Mouse (Mus musculus) hindbrain, embryonic 16.5 days (tissue): ENCODE measurements around the gene Gfod1. TPM values are rescaled to one million over a fixed set of nuclear protein-coding genes. Genes with fewer than 3 reads are reported as not detected.

Experiments used
- ATAC-seq: fragments of 200-750 bp; cut with Nextera tagmentation; 2 replicates; pipeline ENCODE4 v1.8.0; 2017; ENCODE audit warnings: moderate TSS enrichment, moderate library complexity
- H3K27ac ChIP-seq: fragments of 300-500 bp; sonication (generic); 2 replicates; pipeline ENCODE4 v1.5.1; 2014; ENCODE audit warnings: low read depth, mild to moderate bottlenecking, control low read depth, low read length, moderate library complexity
- H3K27me3 ChIP-seq: fragments of 300-500 bp; sonication (generic); replicated peaks from 2 replicates; pipeline ENCODE4 v1.6.1; 2014; ENCODE audit warnings: low read length; ENCODE audit not compliant: control insufficient read depth, insufficient read depth
- H3K36me3 ChIP-seq: fragments of 300-500 bp; sonication (generic); 2 replicates; pipeline ENCODE4 v1.6.1; 2014; ENCODE audit warnings: mild to moderate bottlenecking, low read length, moderate library complexity, mixed read lengths; ENCODE audit not compliant: control insufficient read depth, insufficient read depth
- H3K4me1 ChIP-seq: fragments of 300-500 bp; sonication (generic); 2 replicates; pipeline ENCODE4 v1.6.1; 2014; ENCODE audit warnings: low read depth, low read length; ENCODE audit not compliant: control insufficient read depth, insufficient read depth
- H3K4me2 ChIP-seq: fragments of 300-500 bp; sonication (generic); 2 replicates; pipeline ENCODE4 v1.6.1; 2014; ENCODE audit warnings: mild to moderate bottlenecking, low read length, control low read depth, moderate library complexity
- H3K4me3 ChIP-seq: fragments of 300-500 bp; sonication (generic); 2 replicates; pipeline ENCODE4 v1.5.1; 2014; ENCODE audit warnings: mild to moderate bottlenecking, low read length, control low read depth, moderate library complexity
- H3K9ac ChIP-seq: fragments of 300-500 bp; sonication (generic); 2 replicates; pipeline ENCODE4 v1.6.1; 2014; ENCODE audit warnings: low read depth, mild to moderate bottlenecking, control low read depth, low read length, moderate library complexity
- H3K9me3 ChIP-seq: fragments of 300-500 bp; sonication (generic); 2 replicates; pipeline ENCODE4 v1.6.1; 2014; ENCODE audit warnings: mild to moderate bottlenecking, low read length, moderate library complexity; ENCODE audit not compliant: control insufficient read depth
- WGBS: fragments of 180-500 bp; shearing (Covaris S2); extraction: QIAGEN DNeasy Blood & Tissue Kit; methylation state at CpG from one replicate; pipeline ENCODE4 v1.1.7; 2014; 5-methylcytosine and 5-hydroxymethylcytosine counted together
- polyA plus RNA-seq: library from polyadenylated mRNA; unstranded; fragments of >200 nt; fragmentation: Nextera tagmentation; extraction: Ambion mirVana; gene quantifications from 2 replicates; pipeline ENCODE4 v1.2.1, GENCODE M21; 2015

The Gfod1 gene
- polyA plus RNA-seq, 1 experiment from 2014 or later, result 2.4 TPM

- peak; percentile 44; the same call in 1 of the 2 replicates for ATAC-seq
- Histone ChIP-seq H3K9ac (no peak overlapping the region), H3K36me3 (no peaks in the 10 kb centered on the region), H3K4me2 (no peak overlapping the region), H3K9me3 (no peaks in the 10 kb centered on the region), H3K27ac (no peak overlapping the region), H3K4me1 (no peaks in the 10 kb centered on the region), H3K27me3 (no peaks in the 10 kb centered on the region), H3K4me3 (no peak overlapping the region)
- WGBS, result 78% methylated on average over 22 of the region's 22 CpGs
Observed at GRCm38 (mm10) chr13:43200473-43200872, 103.5 kb downstream of the Gfod1 start.

GRCm38 (mm10) chr13:43199749-43200148 is 104.2 kb downstream of the Gfod1 start:
- no peak for ATAC-seq
- Histone ChIP-seq H3K9me3 (no peaks in the 10 kb centered on the region), H3K36me3 (no peaks in the 10 kb centered on the region), H3K4me3 (no peak overlapping the region), H3K4me2 (no peak overlapping the region), H3K27me3 (no peaks in the 10 kb centered on the region), H3K27ac (no peak overlapping the region), H3K4me1 (no peaks in the 10 kb centered on the region), H3K9ac (no peak overlapping the region)
- WGBS, result 72% methylated on average over 5 of the region's 5 CpGs

- no peaks in the 10 kb centered on the region for H3K27me3 ChIP-seq
- H3K27ac ChIP-seq, result no peak overlapping the region
- no peaks in the 10 kb centered on the region for H3K9me3 ChIP-seq
- WGBS, result 90% methylated on average over 7 of the region's 7 CpGs
- no peaks in the 10 kb centered on the region for H3K4me1 ChIP-seq
- no peaks in the 10 kb centered on the region for H3K36me3 ChIP-seq
- no peak for ATAC-seq
- H3K4me3 ChIP-seq, result no peak overlapping the region
- H3K4me2 ChIP-seq, result no peak overlapping the region
- H3K9ac ChIP-seq, result no peak overlapping the region
Observed at GRCm38 (mm10) chr13:43199282-43199681, 104.7 kb downstream of the Gfod1 start.

- no peak overlapping the region for H3K4me3 ChIP-seq
- 64% methylated on average over 6 of the region's 6 CpGs for WGBS
- no peak overlapping the region for H3K4me2 ChIP-seq
- no peak for ATAC-seq
- H3K9me3 ChIP-seq, result no peaks in the 10 kb centered on the region
- no peak overlapping the region for H3K27ac ChIP-seq
- no peaks in the 10 kb centered on the region for H3K27me3 ChIP-seq
- H3K9ac ChIP-seq, result no peak overlapping the region
- no peaks in the 10 kb centered on the region for H3K36me3 ChIP-seq
- no peaks in the 10 kb centered on the region for H3K4me1 ChIP-seq
Observed at GRCm38 (mm10) chr13:43197187-43197586, 106.8 kb downstream of the Gfod1 start.

DNA sequence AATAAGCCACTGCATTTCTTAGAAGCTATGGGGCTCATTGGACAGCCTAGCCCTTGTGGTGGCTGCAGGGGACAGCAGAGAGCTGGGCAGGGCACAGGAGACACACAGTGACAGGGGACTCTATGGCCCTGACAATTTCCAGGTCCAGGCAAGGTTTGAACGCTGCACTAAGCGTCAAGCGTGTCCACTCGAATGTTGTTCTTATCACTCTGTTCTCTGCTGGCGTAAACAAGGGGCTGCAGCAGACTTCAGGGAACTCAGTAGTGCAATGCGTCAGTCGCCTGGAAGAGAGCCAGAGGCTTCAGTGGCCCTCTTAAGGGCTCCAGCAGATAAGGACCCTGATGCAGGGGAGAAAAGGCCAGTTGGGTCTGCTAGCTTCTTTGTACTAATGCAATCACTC is 108.0 kb downstream of the Gfod1 start:
- Histone ChIP-seq H3K27me3 (no peaks in the 10 kb centered on the region), H3K4me1 (no peaks in the 10 kb centered on the region), H3K4me2 (no peak overlapping the region), H3K4me3 (no peak overlapping the region), H3K27ac (no peak overlapping the region), H3K9me3 (no peaks in the 10 kb centered on the region), H3K36me3 (no peaks in the 10 kb centered on the region), H3K9ac (no peak overlapping the region)
- WGBS, result 63% methylated on average over 7 of the region's 7 CpGs
- no peak for ATAC-seq

DNA sequence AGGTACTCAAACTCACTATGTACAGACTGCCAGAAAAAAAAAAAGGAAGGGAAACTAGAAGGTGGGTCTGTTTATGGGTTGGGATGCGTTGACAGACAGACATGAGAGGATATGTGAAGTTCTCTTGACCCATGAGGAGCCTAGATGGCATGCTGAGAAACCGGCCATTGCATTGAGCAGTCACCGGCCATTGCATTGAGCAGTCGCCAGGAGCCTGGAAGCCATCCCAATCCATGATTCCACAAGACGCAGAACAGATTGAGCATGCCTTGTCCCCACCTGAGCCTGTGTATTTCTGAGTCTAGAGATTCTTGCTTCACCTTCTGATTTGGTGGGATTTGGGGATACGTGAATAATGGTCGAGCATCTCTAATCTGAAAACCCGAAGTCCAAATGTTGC is 110.0 kb downstream of the Gfod1 start:
- H3K4me3 ChIP-seq, result no peak overlapping the region
- 92% methylated on average over 8 of the region's 8 CpGs for WGBS
- no peak for ATAC-seq
- no peaks in the 10 kb centered on the region for H3K9me3 ChIP-seq
- no peak overlapping the region for H3K27ac ChIP-seq
- no peaks in the 10 kb centered on the region for H3K4me1 ChIP-seq
- no peaks in the 10 kb centered on the region for H3K27me3 ChIP-seq
- no peak overlapping the region for H3K9ac ChIP-seq
- no peaks in the 10 kb centered on the region for H3K36me3 ChIP-seq
- no peak overlapping the region for H3K4me2 ChIP-seq

DNA sequence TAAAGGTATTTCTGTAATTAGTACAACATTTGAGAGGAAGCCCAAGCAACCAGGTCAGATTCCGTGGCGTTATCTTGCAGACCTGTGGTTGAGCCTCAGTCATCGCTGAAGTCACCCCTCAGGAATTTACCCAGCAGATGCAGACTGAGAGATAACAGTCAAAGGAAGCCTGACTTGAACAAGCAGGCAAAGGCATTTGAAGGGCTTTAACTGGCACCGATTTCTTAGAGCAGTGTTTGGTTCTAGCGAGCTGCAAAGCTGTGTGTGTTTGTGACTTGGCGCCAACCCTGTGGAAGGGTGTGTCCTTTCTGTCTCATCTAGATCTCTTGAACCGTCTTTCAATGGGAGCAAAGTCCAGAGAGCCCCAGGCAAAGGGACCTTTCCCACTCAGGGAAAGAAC is 110.7 kb downstream of the Gfod1 start:
- WGBS, result 65% methylated on average over 7 of the region's 7 CpGs
- no peak overlapping the region for H3K4me2 ChIP-seq
- H3K27ac ChIP-seq, result no peak overlapping the region
- no peaks in the 10 kb centered on the region for H3K4me1 ChIP-seq
- H3K9ac ChIP-seq, result no peak overlapping the region
- no peaks in the 10 kb centered on the region for H3K9me3 ChIP-seq
- no peak for ATAC-seq
- no peaks in the 10 kb centered on the region for H3K27me3 ChIP-seq
- H3K36me3 ChIP-seq, result no peaks in the 10 kb centered on the region
- H3K4me3 ChIP-seq, result no peak overlapping the region

DNA sequence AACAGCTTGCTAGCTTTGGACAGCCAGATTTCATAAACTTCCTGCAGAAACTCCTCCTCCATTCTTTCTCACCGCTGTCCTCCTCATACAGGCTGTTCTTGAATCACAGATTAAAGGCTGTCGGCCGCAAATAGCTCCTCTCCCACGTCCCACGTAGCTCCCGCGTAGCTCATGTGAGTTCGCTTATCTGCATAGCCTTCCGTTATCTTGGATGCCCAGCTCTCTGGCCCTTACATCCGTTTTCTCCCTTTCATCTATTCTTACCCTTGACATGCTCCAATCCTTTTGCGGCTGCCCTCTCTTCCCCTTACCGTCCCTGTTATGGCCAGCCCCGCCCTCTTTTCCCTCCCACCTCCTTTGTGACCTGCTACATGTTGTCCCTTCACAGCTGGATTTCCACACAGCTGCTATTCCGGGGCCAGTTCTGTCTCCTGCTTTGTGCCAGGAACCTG is 112.2 kb downstream of the Gfod1 start:
- ATAC-seq, result peak; percentile 30; the same call in 1 of the 2 replicates
- Histone ChIP-seq H3K9me3 (no peaks in the 10 kb centered on the region), H3K4me1 (no peaks in the 10 kb centered on the region), H3K9ac (no peak overlapping the region; the same call in 1 of the 2 replicates), H3K27me3 (no peaks in the 10 kb centered on the region), H3K4me3 (no peak overlapping the region; the same call in 1 of the 2 replicates), H3K27ac (no peak overlapping the region), H3K36me3 (no peaks in the 10 kb centered on the region), H3K4me2 (peak overlapping the region; percentile 32)
- WGBS, result 10% methylated on average over 14 of the region's 14 CpGs

DNA sequence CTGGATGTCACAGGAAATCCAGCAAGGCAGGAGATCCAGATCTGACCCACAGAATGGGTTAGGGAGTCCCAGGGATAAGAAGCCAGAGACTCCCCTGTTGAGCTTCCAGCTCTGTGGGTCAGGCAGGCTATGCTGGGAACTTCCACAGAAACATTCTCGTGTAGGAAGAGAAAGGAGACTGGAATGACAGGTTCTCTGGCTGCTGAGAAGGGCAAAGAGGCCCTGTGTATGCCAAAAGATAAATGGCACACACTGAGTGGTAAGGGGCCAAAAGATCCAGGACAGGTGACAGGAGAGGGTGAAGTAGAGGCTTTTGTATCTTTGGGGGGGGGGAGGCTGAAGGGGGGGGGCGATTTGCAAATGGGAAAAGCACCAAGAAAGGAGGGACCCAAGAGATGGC is 112.7 kb downstream of the Gfod1 start:
- H3K4me3 ChIP-seq, result no peak overlapping the region
- ATAC-seq, result no peak
- H3K36me3 ChIP-seq, result no peaks in the 10 kb centered on the region
- H3K27ac ChIP-seq, result no peak overlapping the region
- no peak overlapping the region; the same call in 1 of the 2 replicates for H3K4me2 ChIP-seq
- H3K9ac ChIP-seq, result no peak overlapping the region
- H3K9me3 ChIP-seq, result no peaks in the 10 kb centered on the region
- no peaks in the 10 kb centered on the region for H3K27me3 ChIP-seq
- no peaks in the 10 kb centered on the region for H3K4me1 ChIP-seq
- WGBS, result 18% methylated on average over 1 of the region's 2 CpGs

GRCm38 (mm10) chr13:43187736-43188135 is 116.2 kb downstream of the Gfod1 start:
- Histone ChIP-seq H3K4me3 (no peak overlapping the region), H3K9ac (no peak overlapping the region), H3K4me2 (no peak overlapping the region), H3K4me1 (peaks cover 4% of the 10 kb centered on the region), H3K36me3 (no peaks in the 10 kb centered on the region), H3K27ac (no peak overlapping the region), H3K27me3 (no peaks in the 10 kb centered on the region), H3K9me3 (no peaks in the 10 kb centered on the region)
- no peak for ATAC-seq
- WGBS, result 95% methylated on average over 4 of the region's 4 CpGs
